Mouse (Mus musculus) limb, embryonic 12.5 days (tissue): ENCODE measurements around the gene Stim1. TPM values are rescaled to one million over a fixed set of nuclear protein-coding genes. Genes with fewer than 3 reads are reported as not detected.

ENCODE experiments used
- ATAC-seq: fragments of 200-750 bp; cut with Nextera tagmentation; 2 replicates; pipeline ENCODE4 v1.8.0; 2017; ENCODE audit warnings: low read depth, moderate TSS enrichment; ENCODE audit not compliant: insufficient number of reproducible peaks, insufficient read depth, low FRiP score, low TSS enrichment
- H3K27ac ChIP-seq: fragments of 300-500 bp; sonication (generic); 2 replicates; pipeline ENCODE4 v1.5.1; 2016; ENCODE audit warnings: mild to moderate bottlenecking, moderate library complexity
- H3K27me3 ChIP-seq: fragments of 300-500 bp; sonication (generic); 2 replicates; pipeline ENCODE4 v1.6.1; 2016; ENCODE audit warnings: mild to moderate bottlenecking, moderate library complexity
- H3K36me3 ChIP-seq: fragments of 300-500 bp; sonication (generic); 2 replicates; pipeline ENCODE4 v1.6.1; 2016; ENCODE audit warnings: mild to moderate bottlenecking, moderate library complexity
- H3K4me1 ChIP-seq: fragments of 300-500 bp; sonication (generic); replicated peaks from 2 replicates; pipeline ENCODE4 v1.6.1; 2016
- H3K4me2 ChIP-seq: fragments of 300-500 bp; sonication (generic); 2 replicates; pipeline ENCODE4 v1.6.1; 2016; ENCODE audit warnings: mild to moderate bottlenecking, moderate library complexity
- H3K4me3 ChIP-seq: fragments of 300-500 bp; sonication (generic); replicated peaks from 2 replicates; pipeline ENCODE4 v1.5.1; 2016; ENCODE audit warnings: mild to moderate bottlenecking
- H3K9ac ChIP-seq: fragments of 300-500 bp; sonication (generic); replicated peaks from 2 replicates; pipeline ENCODE4 v1.6.1; 2016; ENCODE audit warnings: mild to moderate bottlenecking, moderate library complexity
- H3K9me3 ChIP-seq: fragments of 300-500 bp; sonication (generic); 2 replicates; pipeline ENCODE4 v1.6.1; 2016; ENCODE audit warnings: mild to moderate bottlenecking, moderate library complexity
- WGBS: fragments of 180-500 bp; shearing (Covaris S2); methylation state at CpG from one replicate; pipeline ENCODE4 v1.1.7; 2016; 5-methylcytosine and 5-hydroxymethylcytosine counted together
- polyA plus RNA-seq: library from polyadenylated mRNA; unstranded; fragments of >200 nt; fragmentation: Nextera tagmentation; extraction: Ambion mirVana; gene quantifications from 2 replicates; pipeline ENCODE4 v1.2.1, GENCODE M21; 2016

The Stim1 gene
- polyA plus RNA-seq, 1 experiment from 2014 or later, result 17.7 TPM

DNA sequence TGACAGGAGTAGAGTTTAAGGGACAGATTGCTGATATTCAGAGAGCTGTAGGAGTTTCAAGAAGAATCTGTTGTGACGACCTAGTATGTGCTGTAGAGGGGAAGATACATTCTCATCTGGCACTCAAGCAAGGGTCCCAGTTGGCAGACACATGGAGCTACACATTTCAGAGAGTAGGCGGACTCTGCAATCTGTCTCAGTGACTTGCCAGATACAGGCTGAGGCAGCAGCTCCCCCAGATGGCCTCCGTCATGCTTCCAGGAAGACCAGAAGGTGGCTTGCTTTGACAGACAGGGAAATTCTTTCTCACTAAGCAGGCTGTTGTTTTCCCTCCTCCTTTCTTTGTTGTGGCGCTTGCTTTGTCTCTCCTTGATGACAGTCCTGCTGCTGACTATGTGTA, 102.1 kb downstream of the Stim1 start:
- Histone ChIP-seq H3K9ac (no peak overlapping the region), H3K27me3 (no peaks in the 10 kb centered on the region)
- 45% methylated on average over 4 of the region's 4 CpGs for WGBS

DNA sequence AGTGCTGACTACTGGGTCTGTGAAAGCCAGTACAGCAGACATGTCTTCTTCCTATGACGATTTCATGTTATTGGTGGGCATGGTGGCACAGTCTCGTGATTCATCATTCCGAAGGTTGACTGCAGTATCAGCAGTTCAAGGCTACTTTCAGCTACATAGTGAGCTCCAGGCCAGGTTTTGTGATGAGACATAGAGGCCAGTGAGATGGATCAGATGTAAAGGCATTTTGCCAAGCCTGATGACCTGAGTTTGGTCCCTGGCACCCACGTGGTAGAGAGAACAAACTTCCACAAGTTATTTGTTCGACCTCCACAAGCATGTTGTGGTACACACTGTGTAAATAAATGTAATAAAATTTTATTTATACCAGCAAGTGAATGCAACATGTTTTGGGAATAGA, 102.9 kb downstream of the Stim1 start:
- no peak for ATAC-seq
- no peaks in the 10 kb centered on the region for H3K27me3 ChIP-seq
- H3K4me2 ChIP-seq, result no peak overlapping the region
- no peaks in the 10 kb centered on the region for H3K4me1 ChIP-seq
- H3K9me3 ChIP-seq, result no peaks in the 10 kb centered on the region
- WGBS, result 84% methylated on average over 5 of the region's 5 CpGs
- no peak overlapping the region for H3K4me3 ChIP-seq
- no peaks in the 10 kb centered on the region for H3K36me3 ChIP-seq
- H3K27ac ChIP-seq, result no peak overlapping the region
- no peak overlapping the region for H3K9ac ChIP-seq

More for the DNA sequence above, 102.1 kb downstream of the Stim1 start:
- H3K36me3 ChIP-seq, result no peaks in the 10 kb centered on the region
- no peak overlapping the region for H3K4me3 ChIP-seq
- H3K9me3 ChIP-seq, result no peaks in the 10 kb centered on the region
- no peak overlapping the region for H3K4me2 ChIP-seq
- H3K27ac ChIP-seq, result no peak overlapping the region
- H3K4me1 ChIP-seq, result no peaks in the 10 kb centered on the region
- no peak for ATAC-seq

DNA sequence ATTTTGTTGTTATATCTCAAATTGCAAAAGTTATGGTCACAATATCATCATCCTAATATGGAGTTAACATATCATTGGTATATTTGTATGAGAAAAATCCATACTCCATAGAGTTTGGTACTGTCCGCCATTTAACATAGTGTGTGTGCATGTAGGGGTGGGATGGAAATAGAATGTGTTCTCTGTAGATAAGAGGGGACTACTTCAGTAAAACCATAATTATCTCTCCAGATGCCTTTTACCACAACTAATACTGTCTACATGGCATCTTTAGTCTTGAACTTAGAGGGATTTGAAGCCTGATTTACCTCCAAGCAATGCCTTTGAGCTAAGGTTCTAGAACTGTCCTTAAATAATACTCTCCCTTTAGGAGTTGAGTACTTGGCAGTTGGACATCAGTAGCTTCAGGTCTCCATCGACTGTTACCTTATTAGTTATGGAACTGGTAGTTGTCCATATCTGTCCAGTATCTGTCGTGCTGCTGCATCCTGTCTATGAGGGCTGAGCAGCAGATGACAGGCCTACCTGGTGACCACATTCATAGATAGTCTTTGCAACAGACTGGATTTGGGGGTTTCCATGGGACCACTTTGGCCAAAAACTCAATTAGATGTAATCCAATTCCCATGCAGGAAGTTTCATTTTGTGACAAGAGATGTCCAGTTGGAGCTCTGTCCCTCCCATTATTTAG, 105.9 kb downstream of the Stim1 start:
- no peak for ATAC-seq
- Histone ChIP-seq H3K4me1 (no peaks in the 10 kb centered on the region), H3K4me3 (no peak overlapping the region), H3K27ac (no peak overlapping the region), H3K9me3 (no peaks in the 10 kb centered on the region), H3K4me2 (no peak overlapping the region), H3K36me3 (no peaks in the 10 kb centered on the region), H3K27me3 (no peaks in the 10 kb centered on the region), H3K9ac (no peak overlapping the region)
- WGBS, result 89% methylated on average over 3 of the region's 3 CpGs

DNA sequence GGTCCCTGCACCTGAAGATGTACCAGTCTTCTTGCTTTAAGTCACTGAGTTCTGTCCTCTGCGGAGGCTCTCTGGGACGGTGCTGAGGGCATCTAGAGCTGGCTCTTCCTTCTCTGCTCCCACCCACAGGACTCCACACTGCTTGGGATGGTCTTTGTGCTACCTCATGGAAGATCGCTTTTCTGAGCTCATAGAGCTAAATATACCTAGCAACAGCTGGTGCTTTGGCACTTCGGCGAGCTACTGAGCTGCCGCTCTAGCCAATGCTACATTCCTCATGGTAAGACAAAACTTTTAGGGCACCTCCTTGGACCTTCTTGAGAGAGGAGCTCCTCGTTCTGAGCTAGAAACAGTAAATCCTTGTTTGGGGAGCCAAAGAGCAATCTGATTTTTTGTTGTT, 115.6 kb downstream of the Stim1 start:
- no peak overlapping the region for H3K4me3 ChIP-seq
- no peaks in the 10 kb centered on the region for H3K4me1 ChIP-seq
- no peak overlapping the region for H3K4me2 ChIP-seq
- no peak for ATAC-seq
- H3K9ac ChIP-seq, result no peak overlapping the region
- H3K27ac ChIP-seq, result no peak overlapping the region
- no peaks in the 10 kb centered on the region for H3K36me3 ChIP-seq
- no peaks in the 10 kb centered on the region for H3K9me3 ChIP-seq
- 90% methylated on average over 7 of the region's 7 CpGs for WGBS
- no peaks in the 10 kb centered on the region for H3K27me3 ChIP-seq

DNA sequence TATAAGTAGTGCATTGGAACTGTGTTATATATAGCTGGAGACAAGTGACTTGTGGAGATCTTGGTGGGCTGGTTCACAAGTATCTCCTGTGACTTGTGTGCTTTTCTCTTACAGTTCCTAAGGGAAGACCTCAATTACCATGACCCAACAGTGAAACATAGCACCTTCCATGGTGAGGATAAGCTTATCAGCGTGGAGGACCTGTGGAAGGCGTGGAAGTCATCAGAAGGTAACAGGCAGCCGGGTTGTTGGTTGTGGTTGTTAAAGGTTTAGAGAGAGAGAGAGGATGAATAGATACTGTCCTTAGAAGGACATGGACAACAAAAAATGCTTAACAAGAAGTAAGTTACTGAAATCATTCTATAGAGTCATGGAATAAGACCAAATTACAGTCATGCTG, 118.4 kb downstream of the Stim1 start:
- no peak overlapping the region for H3K27ac ChIP-seq

DNA sequence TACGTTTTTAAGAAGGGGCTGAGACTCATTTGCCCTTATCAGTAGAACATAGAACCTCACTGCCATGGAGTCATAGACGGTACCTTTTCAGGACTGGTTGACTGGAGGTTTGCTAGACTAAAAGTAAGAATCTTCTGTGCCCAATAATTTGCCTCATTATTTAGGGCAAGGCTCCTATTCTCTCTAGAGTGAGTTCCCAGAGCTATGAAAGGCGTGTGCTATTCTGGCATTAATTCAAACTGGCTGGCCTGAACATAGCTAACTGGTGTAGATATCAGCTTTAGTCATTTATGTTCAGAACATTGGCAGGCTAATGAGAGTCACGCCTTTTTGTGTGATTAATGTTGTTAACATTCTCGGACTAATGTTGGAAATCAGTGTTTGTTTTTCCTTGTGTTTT, 121.5 kb downstream of the Stim1 start:
- no peaks in the 10 kb centered on the region for H3K27me3 ChIP-seq
- no peaks in the 10 kb centered on the region for H3K36me3 ChIP-seq

More for the DNA sequence above, 118.4 kb downstream of the Stim1 start:
- H3K36me3 ChIP-seq, result no peaks in the 10 kb centered on the region
- WGBS, result 84% methylated on average over 3 of the region's 3 CpGs
- H3K27me3 ChIP-seq, result no peaks in the 10 kb centered on the region
- H3K9ac ChIP-seq, result no peak overlapping the region
- H3K4me1 ChIP-seq, result no peaks in the 10 kb centered on the region
- H3K4me2 ChIP-seq, result no peak overlapping the region
- H3K4me3 ChIP-seq, result no peak overlapping the region
- ATAC-seq, result no peak
- H3K9me3 ChIP-seq, result no peaks in the 10 kb centered on the region

DNA sequence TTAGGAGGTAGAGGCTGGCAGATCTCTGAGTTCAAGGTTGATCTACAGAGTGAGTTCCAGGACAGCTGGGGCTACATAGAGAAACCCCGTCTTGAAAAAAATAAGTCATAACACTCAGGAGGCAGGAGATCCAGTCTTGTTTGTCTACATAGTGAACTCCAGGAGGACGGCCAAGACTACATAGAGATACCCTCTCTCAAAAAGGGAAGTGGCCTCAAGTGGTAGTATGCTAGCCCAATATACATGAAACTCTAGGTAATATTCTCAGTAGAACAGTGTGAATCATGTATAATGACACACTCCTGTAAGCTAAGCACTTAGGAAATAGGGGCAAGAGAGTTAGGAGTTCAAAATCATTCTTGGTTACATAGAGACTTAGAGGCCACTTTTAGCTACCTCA, 126.3 kb downstream of the Stim1 start:
- H3K4me2 ChIP-seq, result no peak overlapping the region
- no peak overlapping the region for H3K27ac ChIP-seq
- WGBS, result 88% methylated on average over 2 of the region's 2 CpGs
- no peak for ATAC-seq
- H3K9me3 ChIP-seq, result no peaks in the 10 kb centered on the region
- no peaks in the 10 kb centered on the region for H3K36me3 ChIP-seq
- H3K4me1 ChIP-seq, result no peaks in the 10 kb centered on the region
- no peaks in the 10 kb centered on the region for H3K27me3 ChIP-seq
- no peak overlapping the region for H3K9ac ChIP-seq
- no peak overlapping the region for H3K4me3 ChIP-seq

More for the DNA sequence above, 121.5 kb downstream of the Stim1 start:
- Histone ChIP-seq H3K9ac (no peak overlapping the region), H3K27ac (no peak overlapping the region), H3K9me3 (no peaks in the 10 kb centered on the region), H3K4me2 (no peak overlapping the region), H3K4me1 (no peaks in the 10 kb centered on the region), H3K4me3 (no peak overlapping the region)
- 70% methylated on average over 5 of the region's 5 CpGs for WGBS
- no peak for ATAC-seq

DNA sequence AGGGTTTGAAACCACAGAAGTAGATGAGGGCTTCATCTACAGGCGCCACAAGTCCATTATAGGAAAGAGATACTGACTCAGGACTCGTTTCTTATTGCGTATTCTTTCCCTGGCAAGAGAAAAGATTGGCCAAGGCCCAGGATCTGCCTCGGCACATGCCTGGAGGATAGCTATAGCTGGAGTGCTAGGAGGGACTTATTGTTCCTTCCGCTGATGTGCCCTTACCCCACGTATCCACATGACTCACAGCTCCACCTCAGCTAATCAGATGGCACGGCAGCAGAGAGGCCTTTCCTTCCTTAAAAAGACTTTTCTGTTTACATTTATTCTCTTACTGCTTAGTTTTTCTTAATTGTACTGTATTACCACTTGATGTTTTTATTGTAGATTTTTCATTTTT, 128.3 kb downstream of the Stim1 start:
- H3K36me3 ChIP-seq, result no peaks in the 10 kb centered on the region
- H3K9me3 ChIP-seq, result no peaks in the 10 kb centered on the region
- WGBS, result 86% methylated on average over 7 of the region's 7 CpGs
- H3K4me2 ChIP-seq, result no peak overlapping the region
- no peak for ATAC-seq
- no peak overlapping the region for H3K9ac ChIP-seq
- H3K4me3 ChIP-seq, result no peak overlapping the region
- no peaks in the 10 kb centered on the region for H3K4me1 ChIP-seq
- H3K27me3 ChIP-seq, result no peaks in the 10 kb centered on the region
- H3K27ac ChIP-seq, result no peak overlapping the region

DNA sequence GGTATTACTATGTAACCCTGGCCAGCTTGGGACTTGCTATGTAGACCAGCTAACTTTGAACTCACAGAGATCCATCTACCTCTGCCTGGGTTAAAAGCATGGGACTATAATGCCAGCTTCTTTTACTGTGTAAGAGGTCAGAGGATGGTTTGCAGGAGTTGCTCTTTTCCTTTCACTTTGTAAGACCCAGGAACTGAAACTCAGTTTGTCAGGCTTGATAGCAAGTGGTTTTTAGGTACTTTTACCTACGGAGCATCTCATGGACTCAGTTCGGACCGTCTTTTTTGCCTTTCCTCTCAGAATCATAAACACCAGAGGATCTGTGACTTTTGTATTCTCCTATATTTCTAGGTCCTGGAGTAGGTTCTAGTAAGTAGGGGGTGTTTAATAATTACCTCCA, 128.7 kb downstream of the Stim1 start:
- no peak for ATAC-seq
- Histone ChIP-seq H3K27me3 (no peaks in the 10 kb centered on the region), H3K4me3 (no peak overlapping the region), H3K27ac (no peak overlapping the region), H3K4me1 (no peaks in the 10 kb centered on the region), H3K36me3 (no peaks in the 10 kb centered on the region), H3K9ac (no peak overlapping the region), H3K9me3 (no peaks in the 10 kb centered on the region), H3K4me2 (no peak overlapping the region)
- 92% methylated on average over 3 of the region's 3 CpGs for WGBS

DNA sequence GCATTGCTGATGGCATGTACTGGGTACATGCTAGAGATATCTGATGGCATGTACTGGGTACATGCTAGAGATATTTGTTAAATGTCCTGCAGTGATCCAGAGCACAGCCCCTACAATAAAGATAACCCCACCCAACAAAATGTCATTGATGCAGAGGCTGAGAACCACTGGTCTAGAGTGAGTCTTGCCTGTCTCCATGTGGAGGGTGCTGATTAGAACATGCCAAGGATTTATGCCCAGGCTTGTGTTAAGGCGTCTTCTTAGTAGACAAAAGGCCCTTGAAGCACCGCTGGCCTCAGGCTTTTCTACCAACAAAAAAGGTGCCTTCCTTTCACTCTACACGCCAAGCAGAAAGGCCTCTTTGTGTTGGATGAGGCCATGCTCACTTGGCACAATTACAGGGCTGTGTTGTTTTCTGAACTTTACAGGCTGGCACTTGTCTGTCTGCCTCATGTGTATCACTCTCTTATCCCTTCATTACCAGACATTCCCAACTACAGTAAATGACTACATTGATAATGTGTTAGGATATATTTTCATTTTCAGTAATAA, 131.7 kb downstream of the Stim1 start:
- Histone ChIP-seq H3K4me3 (no peak overlapping the region), H3K4me1 (no peaks in the 10 kb centered on the region), H3K27ac (no peak overlapping the region), H3K9me3 (no peaks in the 10 kb centered on the region), H3K4me2 (no peak overlapping the region), H3K9ac (no peak overlapping the region), H3K27me3 (no peaks in the 10 kb centered on the region), H3K36me3 (no peaks in the 10 kb centered on the region)
- ATAC-seq, result no peak
- 85% methylated on average over 3 of the region's 3 CpGs for WGBS

DNA sequence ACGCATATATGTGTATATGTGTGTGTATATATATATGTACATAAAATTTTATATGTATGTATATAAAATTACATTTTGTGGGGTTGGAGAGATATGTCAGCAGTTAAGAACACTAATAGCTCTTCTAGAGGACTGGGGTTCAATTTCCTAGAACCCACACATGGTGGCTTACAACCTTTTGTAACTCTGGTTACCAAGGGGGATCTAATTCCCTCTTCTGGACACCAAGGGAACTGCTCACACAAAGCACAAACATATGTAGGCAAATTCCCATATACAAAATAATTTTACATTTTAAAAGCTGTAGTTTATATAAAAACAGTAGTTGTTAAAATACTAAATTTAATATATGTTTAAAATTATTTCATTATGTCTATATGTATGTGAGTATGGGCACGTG, 136.5 kb downstream of the Stim1 start:
- Histone ChIP-seq H3K4me1 (no peaks in the 10 kb centered on the region), H3K36me3 (no peaks in the 10 kb centered on the region), H3K27me3 (no peaks in the 10 kb centered on the region), H3K4me2 (no peak overlapping the region), H3K4me3 (no peak overlapping the region), H3K27ac (no peak overlapping the region), H3K9me3 (no peaks in the 10 kb centered on the region), H3K9ac (no peak overlapping the region)
- ATAC-seq, result no peak
- WGBS, result 97% methylated on average over 2 of the region's 2 CpGs

DNA sequence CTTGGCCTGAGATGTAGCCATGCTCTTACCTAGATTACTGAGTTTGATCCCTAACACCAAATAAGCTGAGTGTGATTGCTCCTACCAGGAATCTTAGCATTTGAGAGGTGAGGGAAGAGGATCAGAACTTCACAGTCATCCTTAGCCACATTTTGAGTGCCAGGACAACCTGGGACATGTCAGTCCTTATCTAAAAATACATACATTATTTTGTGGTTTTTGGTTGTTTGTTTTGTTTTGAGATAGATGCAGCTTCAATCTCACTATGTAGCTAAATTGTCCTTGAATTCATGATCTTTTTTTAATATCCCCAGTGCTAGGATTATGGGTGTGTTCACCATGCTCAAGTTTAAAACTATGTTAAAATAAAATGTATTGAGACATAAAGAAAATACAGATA, 139.8 kb downstream of the Stim1 start:
- no peak overlapping the region for H3K4me3 ChIP-seq
- H3K4me1 ChIP-seq, result no peaks in the 10 kb centered on the region
- H3K27me3 ChIP-seq, result no peaks in the 10 kb centered on the region
- no peak overlapping the region for H3K9ac ChIP-seq
- no peaks in the 10 kb centered on the region for H3K36me3 ChIP-seq
- no peak for ATAC-seq
- H3K9me3 ChIP-seq, result no peaks in the 10 kb centered on the region
- H3K27ac ChIP-seq, result no peak overlapping the region
- H3K4me2 ChIP-seq, result no peak overlapping the region
